Mouse (Mus musculus) hindbrain, postnatal 0 days (tissue): ENCODE measurements around the gene Egr2. TPM values are rescaled to one million over a fixed set of nuclear protein-coding genes. Genes with fewer than 3 reads are reported as not detected.

Experiments used
- ATAC-seq: fragments of 200-750 bp; cut with Nextera tagmentation; 2 replicates; pipeline ENCODE4 v1.8.0; 2017; ENCODE audit warnings: mild to moderate bottlenecking, moderate TSS enrichment, moderate library complexity
- DNase-seq: peaks from one replicate; pipeline ENCODE4 v3.0.0-alpha.2; 2015; ENCODE audit warnings: low spot score
- H3K27ac ChIP-seq: fragments of 300-500 bp; sonication (generic); 2 replicates; pipeline ENCODE4 v1.5.1; 2014; ENCODE audit warnings: mild to moderate bottlenecking
- H3K27me3 ChIP-seq: fragments of 300-500 bp; sonication (generic); 2 replicates; pipeline ENCODE4 v1.6.1; 2014; ENCODE audit warnings: low read length, mixed read lengths; ENCODE audit not compliant: insufficient read depth
- H3K36me3 ChIP-seq: fragments of 300-500 bp; sonication (generic); 2 replicates; pipeline ENCODE4 v1.6.1; 2014; ENCODE audit warnings: low read length, mixed read lengths; ENCODE audit not compliant: insufficient read depth
- H3K4me1 ChIP-seq: fragments of 300-500 bp; sonication (generic); 2 replicates; pipeline ENCODE4 v1.6.1; 2014; ENCODE audit warnings: antibody characterized with exemption, low read length, mixed read lengths; ENCODE audit not compliant: insufficient read depth
- H3K4me2 ChIP-seq: fragments of 300-500 bp; sonication (generic); 2 replicates; pipeline ENCODE4 v1.6.1; 2014; ENCODE audit warnings: low read depth, mild to moderate bottlenecking, low read length, moderate library complexity, mixed read lengths
- H3K4me3 ChIP-seq: fragments of 300-500 bp; sonication (generic); 2 replicates; pipeline ENCODE4 v1.5.1; 2014; ENCODE audit warnings: low read length
- H3K9ac ChIP-seq: fragments of 300-500 bp; sonication (generic); replicated peaks from 2 replicates; pipeline ENCODE4 v1.6.1; 2014; ENCODE audit warnings: mild to moderate bottlenecking, low read length, moderate library complexity, mixed read lengths
- H3K9me3 ChIP-seq: fragments of 300-500 bp; sonication (generic); 2 replicates; pipeline ENCODE4 v1.6.1; 2016; ENCODE audit warnings: low read length, mixed read lengths
- CTCF ChIP-seq: IDR thresholded peaks from 2 replicates; pipeline ENCODE4 v1.5.1; 2016; ENCODE audit warnings: antibody characterized with exemption, control low read depth, low read depth
- WGBS: fragments of 180-500 bp; shearing (Covaris S2); extraction: QIAGEN DNeasy Blood & Tissue Kit; methylation state at CpG from one replicate; pipeline ENCODE4 v1.1.7; 2014; 5-methylcytosine and 5-hydroxymethylcytosine counted together
- polyA plus RNA-seq: library from polyadenylated mRNA; unstranded; fragments of >200 nt; fragmentation: Nextera tagmentation; extraction: Ambion mirVana; gene quantifications from 2 replicates; pipeline ENCODE4 v1.2.1, GENCODE M21; 2015
- total RNA-seq: library from RNA; depleted of rRNA; stranded (reverse); fragments of >200 nt; gene quantifications from 2 replicates; pipeline ENCODE4 v1.2.3, GENCODE M21; 2014

Gene Egr2
- total and polyA plus RNA-seq, 2 experiments from 2014 or later: 1.2 to 2.4 TPM

DNA sequence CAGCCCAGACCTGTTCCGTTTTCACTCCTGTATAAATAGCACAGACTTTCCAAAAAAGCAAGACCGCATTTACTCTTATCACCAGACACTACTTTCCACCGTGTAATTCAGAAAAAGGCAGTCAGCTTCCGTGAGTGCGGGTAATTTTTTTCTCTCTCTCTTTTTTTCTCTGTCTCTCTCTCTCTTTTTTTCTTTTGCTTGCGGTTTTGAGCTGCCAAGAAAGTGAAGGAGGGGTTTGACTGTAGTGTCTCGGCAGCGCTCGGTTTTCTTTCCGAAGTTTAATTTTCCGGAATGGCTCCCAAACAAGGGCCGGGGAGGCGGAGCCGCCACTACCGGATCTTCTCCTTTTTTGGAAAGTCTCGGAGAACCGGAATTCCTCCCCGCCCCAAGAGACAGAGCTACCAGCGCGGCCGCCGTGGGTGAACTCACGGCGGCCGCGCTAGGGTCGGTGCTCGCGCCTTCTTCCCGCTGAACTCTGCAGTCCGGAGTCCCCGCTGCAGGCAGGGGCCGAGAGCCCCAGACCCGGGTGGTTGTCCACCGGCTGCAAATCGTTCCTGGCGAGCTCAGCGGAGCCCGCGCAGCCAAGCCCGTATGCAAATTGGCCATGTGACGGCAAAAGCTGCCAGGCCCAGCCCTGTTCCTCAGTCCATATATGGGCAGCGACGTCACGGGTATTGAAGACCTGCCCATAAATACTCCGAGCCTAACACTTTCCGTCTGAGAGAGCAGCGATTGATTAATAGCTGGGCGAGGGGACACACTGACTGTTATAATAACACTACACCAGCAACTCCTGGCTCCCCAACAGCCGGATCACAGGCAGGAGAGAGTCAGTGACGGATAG is 2.1 kb downstream of the Egr2 start:
- H3K4me2 ChIP-seq: peak overlapping the region; percentile 96
- ATAC-seq (peak; percentile 87), DNase-seq (peak; percentile 91)
- no peaks in the 10 kb centered on the region for H3K9me3 ChIP-seq
- WGBS: under 1% methylated on average over 51 of the region's 51 CpGs
- H3K36me3 ChIP-seq: no peaks in the 10 kb centered on the region
- no peak for TF ChIP-seq CTCF
- H3K9ac ChIP-seq: peak overlapping the region; percentile 47
- peak overlapping the region; percentile 58; the same call in 1 of the 2 replicates for H3K27ac ChIP-seq
- H3K27me3 ChIP-seq: peaks cover 66% of the 10 kb centered on the region
- H3K4me1 ChIP-seq: peaks cover 22% of the 10 kb centered on the region
- H3K4me3 ChIP-seq: peak overlapping the region; percentile 59

DNA sequence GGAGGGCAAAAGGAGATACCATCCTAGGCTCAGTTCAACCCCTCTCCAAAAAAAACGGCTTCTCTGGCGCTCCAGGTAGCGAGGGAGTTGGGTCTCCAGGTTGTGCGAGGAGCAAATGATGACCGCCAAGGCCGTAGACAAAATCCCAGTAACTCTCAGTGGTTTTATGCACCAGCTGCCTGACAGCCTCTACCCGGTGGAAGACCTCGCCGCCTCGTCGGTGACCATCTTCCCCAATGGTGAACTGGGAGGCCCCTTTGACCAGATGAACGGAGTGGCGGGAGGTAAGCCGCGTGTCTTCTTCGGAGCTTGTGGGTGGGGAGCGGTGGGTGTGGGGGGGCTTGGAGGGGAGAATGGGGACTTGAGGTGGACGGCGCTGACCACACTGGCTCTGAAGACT is 2.8 kb downstream of the Egr2 start:
- H3K9me3 ChIP-seq: no peaks in the 10 kb centered on the region
- H3K9ac ChIP-seq: no peak overlapping the region
- no peak for DNase-seq
- peaks cover 65% of the 10 kb centered on the region for H3K27me3 ChIP-seq
- ATAC-seq: no peak
- no peaks in the 10 kb centered on the region for H3K36me3 ChIP-seq
- no peak for TF ChIP-seq CTCF
- no peak overlapping the region for H3K27ac ChIP-seq
- peaks cover 22% of the 10 kb centered on the region for H3K4me1 ChIP-seq
- H3K4me2 ChIP-seq: peak overlapping the region; percentile 96
- peak overlapping the region; percentile 59 for H3K4me3 ChIP-seq
- WGBS: 1% methylated on average over 19 of the region's 19 CpGs

DNA sequence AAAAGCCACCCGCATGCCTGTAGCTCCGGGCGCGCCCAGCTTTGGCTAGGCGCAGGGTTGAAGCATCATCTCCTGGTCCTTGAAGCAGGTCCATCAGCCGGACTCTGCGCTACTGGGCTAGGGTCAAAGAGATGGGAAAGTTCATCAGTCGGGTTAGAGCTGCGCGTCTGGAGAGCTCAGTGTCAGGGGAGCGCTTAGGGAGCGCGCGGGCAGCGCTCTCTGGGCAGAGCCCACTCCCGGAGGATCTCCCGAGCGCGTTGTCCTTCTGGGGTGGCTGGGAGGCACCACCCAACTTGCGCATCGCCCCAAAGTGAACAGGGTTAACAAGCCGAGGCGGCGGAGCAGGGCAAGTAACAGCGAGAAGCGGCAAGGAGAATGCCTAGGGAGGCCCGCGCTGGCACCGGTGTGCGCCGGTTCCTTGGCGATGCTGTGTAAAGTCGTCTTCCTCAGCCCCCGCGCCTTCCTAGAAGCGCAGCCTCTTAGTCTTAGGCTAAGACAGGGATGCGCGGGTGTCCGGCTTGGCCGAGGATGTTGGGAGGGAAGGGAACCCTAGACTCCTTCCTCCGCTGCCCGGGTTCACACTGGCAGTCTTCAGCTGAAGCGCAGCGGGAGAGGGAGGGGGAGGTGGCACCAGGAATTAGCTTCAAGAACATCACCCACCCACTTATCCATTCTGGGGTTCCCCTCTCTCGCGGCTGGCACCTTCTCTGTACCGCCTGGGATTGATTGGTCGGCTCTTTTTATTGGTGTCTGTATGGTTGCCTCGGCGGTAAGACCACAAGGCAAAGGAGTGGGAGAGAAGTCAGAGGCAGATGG is 3.5 kb downstream of the Egr2 start:
- H3K4me3 ChIP-seq: peak overlapping the region; percentile 59
- WGBS: under 1% methylated on average over 50 of the region's 50 CpGs
- H3K4me2 ChIP-seq: peak overlapping the region; percentile 96
- no peaks in the 10 kb centered on the region for H3K9me3 ChIP-seq
- ATAC-seq (no peak), DNase-seq (no peak)
- H3K27me3 ChIP-seq: peaks cover 58% of the 10 kb centered on the region
- no peaks in the 10 kb centered on the region for H3K36me3 ChIP-seq
- H3K9ac ChIP-seq: 0 out of 2 replicates have a peak overlapping the region, but pooled peaks have one; percentile 13
- no peak overlapping the region for H3K27ac ChIP-seq
- no peak for TF ChIP-seq CTCF
- H3K4me1 ChIP-seq: peaks cover 22% of the 10 kb centered on the region

DNA sequence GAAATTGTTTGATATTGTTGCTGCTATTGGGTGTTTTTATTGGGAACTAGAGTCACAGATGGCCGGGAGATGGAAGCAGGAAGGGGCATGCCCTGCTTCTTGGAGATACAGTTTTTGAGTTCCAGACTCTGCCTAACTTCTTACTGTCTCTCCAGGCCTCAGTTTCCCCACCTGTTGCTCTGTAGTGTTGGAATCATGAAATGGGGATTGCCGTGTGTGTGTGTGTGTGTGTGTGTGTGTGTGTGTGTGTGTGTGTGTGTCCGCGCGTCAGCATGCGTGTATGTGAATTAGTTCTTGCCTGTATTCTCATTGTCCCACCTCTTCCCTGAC is 4.1 kb downstream of the Egr2 start:
- Histone ChIP-seq H3K9me3 (no peaks in the 10 kb centered on the region), H3K36me3 (no peaks in the 10 kb centered on the region), H3K4me3 (peak overlapping the region; percentile 59; the same call in 1 of the 2 replicates), H3K27ac (no peak overlapping the region), H3K9ac (no peak overlapping the region), H3K4me2 (peak overlapping the region; percentile 96; the same call in 1 of the 2 replicates), H3K27me3 (peaks cover 52% of the 10 kb centered on the region), H3K4me1 (peaks cover 22% of the 10 kb centered on the region)
- no peak for TF ChIP-seq CTCF
- WGBS: 28% methylated on average over 6 of the region's 6 CpGs
- ATAC-seq: no peak
- DNase-seq: no peak

DNA sequence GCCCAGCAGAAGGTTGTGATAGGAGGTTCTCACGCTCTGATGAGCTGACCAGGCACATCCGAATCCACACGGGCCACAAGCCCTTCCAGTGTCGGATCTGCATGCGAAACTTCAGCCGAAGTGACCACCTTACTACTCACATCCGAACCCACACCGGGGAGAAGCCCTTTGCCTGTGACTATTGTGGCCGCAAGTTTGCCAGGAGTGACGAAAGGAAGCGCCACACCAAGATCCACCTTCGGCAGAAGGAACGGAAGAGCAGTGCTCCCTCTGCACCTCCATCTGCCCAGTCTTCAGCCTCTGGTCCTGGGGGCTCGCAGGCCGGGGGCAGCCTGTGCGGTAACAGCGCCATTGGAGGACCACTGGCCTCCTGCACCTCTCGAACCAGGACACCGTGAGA is 5.3 kb downstream of the Egr2 start:
- Histone ChIP-seq H3K27ac (no peak overlapping the region), H3K27me3 (peaks cover 40% of the 10 kb centered on the region), H3K36me3 (no peaks in the 10 kb centered on the region), H3K4me3 (no peak overlapping the region), H3K9me3 (no peaks in the 10 kb centered on the region), H3K9ac (no peak overlapping the region), H3K4me1 (peaks cover 17% of the 10 kb centered on the region), H3K4me2 (no peak overlapping the region)
- ATAC-seq (no peak), DNase-seq (no peak)
- WGBS: 18% methylated on average over 19 of the region's 19 CpGs
- no peak for TF ChIP-seq CTCF

DNA sequence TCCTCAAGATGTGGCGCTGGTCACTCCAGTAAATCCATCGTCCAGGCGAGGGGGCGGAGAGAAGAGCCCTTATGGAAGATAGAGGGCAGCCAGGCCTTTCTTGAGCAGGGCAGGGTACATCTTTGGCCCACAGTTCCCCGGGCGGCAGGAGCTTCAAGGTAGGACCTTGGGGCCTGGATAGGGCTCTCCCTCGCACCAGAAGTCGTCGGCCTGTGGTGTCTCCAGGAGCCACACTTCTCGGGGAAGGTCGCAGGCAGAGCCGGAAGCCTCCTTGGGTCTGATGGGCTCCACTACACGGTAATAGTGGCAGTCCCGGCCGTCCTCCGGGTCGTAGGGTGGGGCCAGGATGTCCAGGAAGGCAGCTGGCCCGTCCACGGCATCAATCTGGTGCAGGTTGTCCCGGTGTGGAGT is 12.6 kb downstream of the Egr2 start:
- no peaks in the 10 kb centered on the region for H3K27me3 ChIP-seq
- H3K4me2 ChIP-seq: peak overlapping the region; percentile 81
- 2% methylated on average over 18 of the region's 20 CpGs for WGBS
- H3K4me1 ChIP-seq: peaks cover 4% of the 10 kb centered on the region; the same call in 1 of the 2 replicates
- H3K9me3 ChIP-seq: no peaks in the 10 kb centered on the region
- no peaks in the 10 kb centered on the region for H3K36me3 ChIP-seq
- DNase-seq: peak; percentile 37
- TF ChIP-seq CTCF: peak; percentile 17; the same call in 1 of the 2 replicates
- peak; percentile 8 for ATAC-seq
- H3K9ac ChIP-seq: peak overlapping the region; percentile 85
- H3K4me3 ChIP-seq: peak overlapping the region; percentile 78
- peak overlapping the region; percentile 95 for H3K27ac ChIP-seq
